Mouse (Mus musculus) heart, embryonic 14.5 days (tissue): ENCODE results near the gene Nsmf. TPM values are rescaled to one million over a fixed set of nuclear protein-coding genes. Genes with fewer than 3 reads are reported as not detected.

Experiments used
- ATAC-seq: fragments of 200-750 bp; cut with Nextera tagmentation; 2 replicates; pipeline ENCODE4 v1.8.0; 2017; ENCODE audit warnings: low read depth, moderate TSS enrichment; ENCODE audit not compliant: insufficient number of reproducible peaks, insufficient read depth, low FRiP score
- H3K27ac ChIP-seq, 2 experiments: fragments of 200-500 bp in 1 of 2; fragments of 300-500 bp in 1 of 2; sonication (generic) in 1 of 2; replicated peaks in 1 of 2; 2 replicates each; pipeline ENCODE4 v1.5.1; 2012 to 2014; ENCODE audit warnings: low read depth in 2 of 2, low read length in 2 of 2, control low read depth in 1 of 2, mild to moderate bottlenecking in 1 of 2, mixed read lengths in 1 of 2; ENCODE audit not compliant: control insufficient read depth in 1 of 2, insufficient read depth in 1 of 2
- H3K27me3 ChIP-seq: fragments of 300-500 bp; sonication (generic); 2 replicates; pipeline ENCODE4 v1.6.1; 2014; ENCODE audit warnings: mild to moderate bottlenecking, low read length, control low read depth; ENCODE audit not compliant: control insufficient read depth, insufficient read depth
- H3K36me3 ChIP-seq: fragments of 300-500 bp; sonication (generic); 2 replicates; pipeline ENCODE4 v1.6.1; 2014; ENCODE audit warnings: mild to moderate bottlenecking, control low read depth, low read length, mixed read lengths; ENCODE audit not compliant: control insufficient read depth, insufficient read depth
- H3K4me1 ChIP-seq, 2 experiments: fragments of 200-500 bp in 1 of 2; fragments of 300-500 bp in 1 of 2; sonication (generic) in 1 of 2; 2 replicates each; pipeline ENCODE4 v1.6.1; 2012 to 2014; ENCODE audit warnings: low read length in 2 of 2, control low read depth in 1 of 2, mixed read lengths in 1 of 2; ENCODE audit not compliant: control insufficient read depth in 2 of 2, insufficient read depth in 2 of 2
- H3K4me2 ChIP-seq: fragments of 300-500 bp; sonication (generic); 2 replicates; pipeline ENCODE4 v1.6.1; 2014; ENCODE audit warnings: mild to moderate bottlenecking, low read length
- H3K4me3 ChIP-seq, 2 experiments: fragments of 200-500 bp in 1 of 2; fragments of 300-500 bp in 1 of 2; sonication (generic) in 1 of 2; 2 replicates each; pipeline ENCODE4 v1.5.1; 2012 to 2014; ENCODE audit warnings: low read length in 2 of 2, mild to moderate bottlenecking in 2 of 2, control low read depth in 1 of 2, low read depth in 1 of 2, moderate library complexity in 1 of 2; ENCODE audit not compliant: control insufficient read depth in 1 of 2, insufficient read depth in 1 of 2
- H3K9ac ChIP-seq: fragments of 300-500 bp; sonication (generic); 2 replicates; pipeline ENCODE4 v1.6.1; 2014; ENCODE audit warnings: mild to moderate bottlenecking, low read length
- H3K9me3 ChIP-seq: fragments of 300-500 bp; sonication (generic); 2 replicates; pipeline ENCODE4 v1.6.1; 2016; ENCODE audit warnings: low read length, control low read depth; ENCODE audit not compliant: control insufficient read depth
- WGBS: fragments of 180-500 bp; shearing (Covaris S2); extraction: QIAGEN DNeasy Blood & Tissue Kit; methylation state at CpG from one replicate; pipeline ENCODE4 v1.1.7; 2014; 5-methylcytosine and 5-hydroxymethylcytosine counted together
- polyA plus RNA-seq: library from polyadenylated mRNA; unstranded; fragments of >200 nt; fragmentation: Nextera tagmentation; extraction: Ambion mirVana; gene quantifications from 2 replicates; pipeline ENCODE4 v1.2.1, GENCODE M21; 2014

Gene Nsmf
- polyA plus RNA-seq, 1 experiment from 2014 or later, result 48.1 TPM

DNA sequence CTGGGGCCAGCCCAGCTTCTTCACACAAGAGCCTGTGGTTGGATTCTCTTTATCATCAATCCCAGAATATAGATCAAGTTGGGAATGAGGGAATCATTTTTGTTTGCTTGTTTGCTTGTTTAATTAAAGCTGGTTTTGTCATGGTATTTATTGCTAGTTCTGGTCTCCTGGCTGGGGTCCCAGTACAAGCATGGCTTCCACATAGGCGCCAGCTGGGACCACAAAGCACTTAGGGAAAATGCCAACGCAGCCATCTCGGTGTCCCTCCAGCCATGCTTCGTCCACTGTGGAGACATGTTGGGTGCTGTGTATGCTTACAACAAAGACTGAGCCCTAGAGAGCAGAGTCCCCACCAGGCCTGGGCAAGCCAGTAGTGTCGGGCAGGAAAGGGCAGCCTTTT, 31.4 kb downstream of the Nsmf start:
- Histone ChIP-seq H3K4me2 (no peak overlapping the region), H3K4me3 (no peak overlapping the region), H3K9me3 (no peaks in the 10 kb centered on the region), H3K36me3 (no peaks in the 10 kb centered on the region), H3K4me1 (no peaks in the 10 kb centered on the region), H3K9ac (no peak overlapping the region), H3K27ac (no peak overlapping the region), H3K27me3 (peaks cover 4% of the 10 kb centered on the region; the same call in 1 of the 2 replicates)
- 84% methylated on average over 5 of the region's 5 CpGs for WGBS
- no peak for ATAC-seq

DNA sequence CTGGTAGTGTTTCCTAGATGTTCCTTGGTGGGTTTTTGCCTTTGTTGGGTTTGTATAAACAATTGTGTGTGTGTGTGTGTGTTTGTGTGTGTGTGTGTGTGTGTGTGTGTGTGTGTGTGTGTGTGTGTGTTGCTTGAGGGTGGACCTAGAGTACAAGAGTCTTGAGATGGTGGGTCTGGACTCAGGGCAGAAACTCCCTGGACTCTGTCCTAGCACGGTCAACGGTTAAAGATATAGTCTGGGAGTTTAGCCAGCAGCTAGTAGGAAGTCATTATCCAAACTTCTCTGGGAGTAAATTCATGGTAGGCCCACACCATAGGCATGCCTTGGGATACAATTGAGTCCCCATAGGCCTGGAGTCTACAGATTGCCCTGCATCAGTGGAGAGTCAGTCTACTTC, 33.7 kb downstream of the Nsmf start:
- no peaks in the 10 kb centered on the region for H3K9me3 ChIP-seq
- no peak overlapping the region for H3K27ac ChIP-seq
- no peaks in the 10 kb centered on the region for H3K36me3 ChIP-seq
- no peak for ATAC-seq
- H3K9ac ChIP-seq, result no peak overlapping the region
- WGBS, result 84% methylated on average over 2 of the region's 2 CpGs
- no peak overlapping the region for H3K4me2 ChIP-seq
- no peak overlapping the region for H3K4me3 ChIP-seq
- H3K4me1 ChIP-seq, result no peaks in the 10 kb centered on the region
- 0 out of 2 replicates have a peak, but pooled peaks cover 3% of the 10 kb centered on the region for H3K27me3 ChIP-seq

DNA sequence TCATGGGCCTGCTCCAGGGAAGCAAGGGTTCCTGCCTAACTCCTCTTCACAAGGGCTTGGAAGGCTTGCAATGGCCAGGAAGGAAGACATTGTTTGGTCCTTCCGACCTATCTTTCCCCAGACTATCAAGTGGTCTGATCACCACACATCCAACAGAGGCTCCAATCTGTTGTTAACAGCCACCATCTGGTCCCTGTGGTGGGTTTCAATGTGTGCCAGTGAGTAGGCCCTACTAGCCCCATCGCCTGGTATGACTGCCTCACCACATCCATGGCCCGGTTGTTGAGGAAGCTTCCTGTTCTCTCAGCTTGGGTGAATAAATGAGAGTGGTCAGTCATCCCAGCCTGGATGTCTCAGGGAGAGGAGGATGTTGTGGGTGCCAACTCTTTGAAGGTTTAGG, 34.5 kb downstream of the Nsmf start:
- no peak for ATAC-seq
- Histone ChIP-seq H3K9me3 (no peaks in the 10 kb centered on the region), H3K9ac (no peak overlapping the region), H3K27me3 (peaks cover 10% of the 10 kb centered on the region), H3K4me1 (no peaks in the 10 kb centered on the region), H3K27ac (no peak overlapping the region), H3K4me3 (no peak overlapping the region), H3K36me3 (no peaks in the 10 kb centered on the region), H3K4me2 (no peak overlapping the region)
- 74% methylated on average over 3 of the region's 3 CpGs for WGBS

DNA sequence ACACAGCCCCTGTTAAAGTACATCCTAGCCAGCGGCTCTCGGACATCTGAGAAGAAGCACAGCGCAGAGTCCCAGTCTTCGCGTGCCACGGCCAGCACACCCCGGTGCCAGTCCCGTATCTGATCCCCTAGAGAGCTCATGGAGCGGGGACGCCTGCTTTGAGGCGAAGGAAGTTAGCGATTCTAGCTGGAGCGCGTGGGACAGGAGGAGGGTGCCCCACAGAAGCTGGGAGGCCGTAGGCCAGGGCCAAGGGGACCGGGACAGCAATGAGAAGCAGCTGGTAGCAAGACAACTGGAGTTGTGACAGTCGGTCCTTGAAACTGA, 40.6 kb downstream of the Nsmf start:
- Histone ChIP-seq H3K9me3 (no peaks in the 10 kb centered on the region), H3K4me1 (peaks cover 0 to 2% of the 10 kb centered on the region in 2 experiments; a peak in 1 of 4 replicates)
- whole genome bisulfite sequencing, result 32% methylated on average over 17 of the region's 17 CpGs

DNA sequence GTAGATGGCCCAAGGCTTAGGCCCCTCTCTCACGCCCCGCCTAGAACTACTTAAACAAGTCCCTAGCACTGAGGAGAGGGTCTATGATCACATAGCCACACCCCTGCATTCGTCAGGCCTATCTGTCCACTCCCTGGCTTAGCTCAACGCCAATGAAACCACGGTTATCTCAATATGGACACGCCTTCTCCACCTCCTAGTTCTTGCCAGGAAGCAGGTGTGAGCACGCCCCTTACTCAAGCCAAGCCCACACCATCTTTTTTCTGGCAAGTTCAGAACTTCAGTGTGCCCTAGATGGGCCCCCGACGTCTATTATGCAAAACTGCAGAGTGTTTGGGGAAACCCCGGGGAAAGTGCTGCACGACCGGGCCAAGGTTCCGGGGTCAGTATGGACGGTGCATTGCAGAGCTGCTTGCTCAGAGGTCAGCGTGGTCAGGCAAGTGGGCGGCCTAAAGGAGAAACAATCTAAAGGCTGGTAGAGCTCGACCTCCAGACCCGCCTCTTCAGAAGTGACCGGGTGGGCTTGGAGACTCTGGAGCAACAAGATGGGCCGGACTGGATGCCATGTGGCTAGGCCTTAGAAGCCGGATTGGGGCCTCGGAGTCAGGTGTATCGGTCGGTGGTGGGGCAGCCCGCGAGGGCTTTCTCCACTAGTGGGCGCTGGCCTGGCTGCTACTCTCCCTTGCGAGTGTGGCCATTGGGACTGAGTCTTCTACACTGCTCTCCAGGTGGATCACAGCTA, 41.1 kb downstream of the Nsmf start, which contains the start of gene Noxa1:
Gene Noxa1 (minus strand): TSS at position 41 of the 742 bp plus-strand sequence.
- Histone ChIP-seq H3K27ac (no peak within 1 kb of the TSS), H3K4me3 (peak within 1 kb of the TSS in 1 of 2 experiments; percentile 11; a peak in 2 of 4 replicates), H3K9me3 (no peaks in the 10 kb centered on the region), H3K9ac (no peak within 1 kb of the TSS), H3K27me3 (peaks cover 21% of the 10 kb centered on the region), H3K36me3 (no peaks in the 10 kb centered on the region), H3K4me2 (peak within 1 kb of the TSS; percentile 17), H3K4me1 (peaks cover 0 to 2% of the 10 kb centered on the region in 2 experiments; a peak in 1 of 4 replicates)
- no peak for ATAC-seq
- 42% methylated on average over 28 of the region's 28 CpGs for WGBS

More for the DNA sequence above, 40.6 kb downstream of the Nsmf start:
- Histone ChIP-seq H3K27ac (no peak overlapping the region), H3K36me3 (no peaks in the 10 kb centered on the region), H3K9ac (no peak overlapping the region), H3K4me2 (peak overlapping the region; percentile 17), H3K27me3 (peaks cover 21% of the 10 kb centered on the region), H3K4me3 (peak overlapping the region in 1 of 2 experiments; percentile 11; a peak in 1 of 4 replicates)
- ATAC-seq, result no peak

DNA sequence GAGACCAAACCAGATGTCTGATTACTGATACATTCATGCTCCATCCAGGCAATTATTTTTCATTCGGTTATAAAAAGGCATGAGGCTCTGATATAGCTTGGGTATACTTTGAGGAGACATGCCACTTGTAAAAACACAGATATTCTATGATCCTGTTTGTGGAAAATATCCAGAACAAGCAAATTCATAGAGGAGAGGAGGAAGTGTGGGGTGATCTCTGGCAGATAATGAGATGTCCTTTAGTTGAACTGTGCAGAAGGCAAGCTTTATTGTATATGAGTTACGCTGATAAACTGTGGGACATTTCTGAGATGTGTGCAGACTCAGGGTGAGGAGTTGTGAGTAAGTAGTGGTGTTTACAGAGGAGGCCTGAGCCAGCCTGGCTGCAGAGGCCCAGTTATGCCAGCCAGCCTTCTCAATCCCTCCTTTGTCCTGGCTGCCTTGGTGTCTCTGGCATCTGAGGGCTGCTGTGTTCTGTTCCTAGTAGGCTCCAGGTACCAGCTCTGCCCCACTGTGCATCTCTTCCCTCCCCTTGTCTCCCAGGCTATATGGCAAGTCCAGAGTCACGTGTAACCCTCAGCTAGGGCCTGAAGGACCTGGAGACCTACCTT, 44.0 kb downstream of the Nsmf start:
- H3K27ac ChIP-seq, result no peak overlapping the region
- H3K4me2 ChIP-seq, result no peak overlapping the region

DNA sequence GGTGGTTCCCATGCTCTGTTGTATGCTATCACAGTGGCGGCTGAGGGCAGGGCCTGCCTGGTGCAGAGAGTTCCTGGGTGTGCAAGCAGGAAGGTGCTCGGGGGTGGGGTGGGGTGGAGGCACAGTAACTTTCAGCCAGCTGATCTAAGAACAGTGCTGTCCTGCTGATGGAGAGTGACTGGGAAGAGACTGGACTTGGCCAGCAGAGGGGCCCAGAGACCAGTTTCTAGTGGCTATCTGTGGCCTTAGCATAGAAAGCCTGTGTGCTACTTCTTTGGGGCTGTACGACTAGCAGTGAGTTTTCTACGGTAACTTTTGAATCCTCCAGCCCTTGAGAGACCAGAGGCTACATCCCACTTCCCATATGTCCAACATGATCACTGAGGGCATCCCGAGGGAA, 44.8 kb downstream of the Nsmf start:
- peaks cover 8% of the 10 kb centered on the region for H3K27me3 ChIP-seq
- H3K4me1 ChIP-seq, result peaks cover 0 to 2% of the 10 kb centered on the region in 2 experiments; a peak in 1 of 4 replicates
- 0 out of 2 replicates have a peak, but pooled peaks have one; percentile 48 for ATAC-seq
- no peak overlapping the region for H3K27ac ChIP-seq
- WGBS, result 57% methylated on average over 5 of the region's 5 CpGs
- H3K4me2 ChIP-seq, result no peak overlapping the region
- H3K9me3 ChIP-seq, result no peaks in the 10 kb centered on the region
- no peak overlapping the region for H3K4me3 ChIP-seq
- H3K36me3 ChIP-seq, result no peaks in the 10 kb centered on the region
- no peak overlapping the region for H3K9ac ChIP-seq

More for the DNA sequence above, 44.0 kb downstream of the Nsmf start:
- no peak overlapping the region for H3K9ac ChIP-seq
- H3K36me3 ChIP-seq, result no peaks in the 10 kb centered on the region
- H3K4me1 ChIP-seq, result peaks cover 0 to 2% of the 10 kb centered on the region in 2 experiments; a peak in 1 of 4 replicates
- ATAC-seq, result no peak
- peaks cover 16% of the 10 kb centered on the region for H3K27me3 ChIP-seq
- WGBS, result 58% methylated on average over 3 of the region's 3 CpGs
- H3K4me3 ChIP-seq, result no peak overlapping the region
- H3K9me3 ChIP-seq, result no peaks in the 10 kb centered on the region
